Mouse (Mus musculus): ENCODE measurements around the gene Ryr2. TPM values are rescaled to one million over a fixed set of nuclear protein-coding genes. Genes with fewer than 3 reads are reported as not detected.
"Not testable (repeated sequence)": the region's sequence is repeated elsewhere in the genome, so short reads cannot be mapped to it uniquely, and the experiment has no call there.

The Ryr2 gene
- polyA plus RNA-seq, 1 experiment from 2014 or later, result 0.28 TPM

GRCm38 (mm10) chr13:11985056-11985455 lies 121.7 kb downstream of the Ryr2 start:
- no peaks in the 10 kb centered on the region for H3K36me3 ChIP-seq
- H3K9ac ChIP-seq (replicated peaks), result no peak overlapping the region
- H3K4me2 ChIP-seq, result no peak overlapping the region
- H3K27ac ChIP-seq, result no peak overlapping the region
- H3K4me1 ChIP-seq (replicated peaks), result no peaks in the 10 kb centered on the region
- no peak for ATAC-seq (ENCODE audit: insufficient number of reproducible peaks, insufficient read depth, low FRiP score, low TSS enrichment, low read depth)
- no peaks in the 10 kb centered on the region for H3K9me3 ChIP-seq
- H3K4me3 ChIP-seq (replicated peaks), result no peak overlapping the region
- WGBS, result 99% methylated on average over 3 of the region's 3 CpGs
- H3K27me3 ChIP-seq, result no peaks in the 10 kb centered on the region

GRCm38 (mm10) chr13:11978997-11979396 lies 127.7 kb downstream of the Ryr2 start:
- H3K36me3 ChIP-seq, result no peaks in the 10 kb centered on the region
- ATAC-seq (ENCODE audit: insufficient number of reproducible peaks, insufficient read depth, low FRiP score, low TSS enrichment, low read depth), result no peak
- H3K4me2 ChIP-seq, result no peak overlapping the region
- no peak overlapping the region for H3K27ac ChIP-seq
- no peaks in the 10 kb centered on the region for H3K27me3 ChIP-seq
- H3K4me3 ChIP-seq (replicated peaks), result no peak overlapping the region
- no peak overlapping the region for H3K9ac ChIP-seq (replicated peaks)
- H3K4me1 ChIP-seq (replicated peaks), result no peaks in the 10 kb centered on the region
- H3K9me3 ChIP-seq, result no peaks in the 10 kb centered on the region

- H3K4me1 ChIP-seq (replicated peaks), result no peaks in the 10 kb centered on the region
- WGBS, result 78% methylated on average over 2 of the region's 2 CpGs
- H3K9ac ChIP-seq (replicated peaks), result no peak overlapping the region
- no peak overlapping the region for H3K27ac ChIP-seq
- no peak for ATAC-seq (ENCODE audit: insufficient number of reproducible peaks, insufficient read depth, low FRiP score, low TSS enrichment, low read depth)
- H3K27me3 ChIP-seq, result no peaks in the 10 kb centered on the region
- H3K4me3 ChIP-seq (replicated peaks), result no peak overlapping the region
- H3K36me3 ChIP-seq, result no peaks in the 10 kb centered on the region
- no peaks in the 10 kb centered on the region for H3K9me3 ChIP-seq
- no peak overlapping the region for H3K4me2 ChIP-seq
These were observed 128.4 kb downstream of the Ryr2 start for GRCm38 (mm10) chr13:11978359-11978758.

- H3K4me3 ChIP-seq (replicated peaks), result no peak overlapping the region
- no peak overlapping the region for H3K27ac ChIP-seq
- H3K36me3 ChIP-seq, result no peaks in the 10 kb centered on the region
- WGBS, result 82% methylated on average over 4 of the region's 4 CpGs
- H3K4me2 ChIP-seq, result no peak overlapping the region
- no peak for ATAC-seq (ENCODE audit: insufficient number of reproducible peaks, insufficient read depth, low FRiP score, low TSS enrichment, low read depth)
- H3K4me1 ChIP-seq (replicated peaks), result no peaks in the 10 kb centered on the region
- no peak overlapping the region for H3K9ac ChIP-seq (replicated peaks)
- no peaks in the 10 kb centered on the region for H3K27me3 ChIP-seq
- H3K9me3 ChIP-seq, result no peaks in the 10 kb centered on the region
These were observed 129.1 kb downstream of the Ryr2 start for GRCm38 (mm10) chr13:11977606-11978005.

- Histone ChIP-seq H3K27ac (no peak overlapping the region), H3K36me3 (no peaks in the 10 kb centered on the region), H3K4me1 (replicated peaks) (peaks cover 4% of the 10 kb centered on the region; the same call in 1 of the 2 replicates), H3K27me3 (no peaks in the 10 kb centered on the region), H3K4me3 (replicated peaks) (no peak overlapping the region), H3K9ac (replicated peaks) (no peak overlapping the region), H3K4me2 (no peak overlapping the region), H3K9me3 (no peaks in the 10 kb centered on the region)
- no peak for ATAC-seq (ENCODE audit: insufficient number of reproducible peaks, insufficient read depth, low FRiP score, low TSS enrichment, low read depth)
These were observed 142.4 kb downstream of the Ryr2 start for GRCm38 (mm10) chr13:11964391-11964790.

GRCm38 (mm10) chr13:11959488-11960174 lies 147.1 kb downstream of the Ryr2 start:
- H3K36me3 ChIP-seq, result no peaks in the 10 kb centered on the region
- H3K4me2 ChIP-seq, result no peak overlapping the region
- no peaks in the 10 kb centered on the region for H3K27me3 ChIP-seq
- no peak overlapping the region for H3K27ac ChIP-seq
- ATAC-seq (ENCODE audit: insufficient number of reproducible peaks, insufficient read depth, low FRiP score, low TSS enrichment, low read depth), result peak; percentile 72
- no peak overlapping the region for H3K4me3 ChIP-seq (replicated peaks)
- no peaks in the 10 kb centered on the region for H3K4me1 ChIP-seq (replicated peaks)
- H3K9me3 ChIP-seq, result no peaks in the 10 kb centered on the region
- no peak overlapping the region for H3K9ac ChIP-seq (replicated peaks)

GRCm38 (mm10) chr13:11958854-11959253 lies 147.9 kb downstream of the Ryr2 start:
- no peaks in the 10 kb centered on the region for H3K36me3 ChIP-seq
- H3K4me3 ChIP-seq (replicated peaks), result no peak overlapping the region
- ATAC-seq (ENCODE audit: insufficient number of reproducible peaks, insufficient read depth, low FRiP score, low TSS enrichment, low read depth), result no peak
- H3K9ac ChIP-seq (replicated peaks), result no peak overlapping the region
- H3K4me1 ChIP-seq (replicated peaks), result no peaks in the 10 kb centered on the region
- 70% methylated on average over 3 of the region's 3 CpGs for WGBS
- no peaks in the 10 kb centered on the region for H3K27me3 ChIP-seq
- no peaks in the 10 kb centered on the region for H3K9me3 ChIP-seq
- no peak overlapping the region for H3K4me2 ChIP-seq
- no peak overlapping the region for H3K27ac ChIP-seq

- Histone ChIP-seq H3K27me3 (no peaks in the 10 kb centered on the region), H3K9ac (replicated peaks) (no peak overlapping the region), H3K4me1 (replicated peaks) (no peaks in the 10 kb centered on the region), H3K36me3 (no peaks in the 10 kb centered on the region), H3K4me2 (no peak overlapping the region), H3K4me3 (replicated peaks) (no peak overlapping the region), H3K27ac (no peak overlapping the region), H3K9me3 (no peaks in the 10 kb centered on the region)
- no peak for ATAC-seq (ENCODE audit: insufficient number of reproducible peaks, insufficient read depth, low FRiP score, low TSS enrichment, low read depth)
- WGBS, result 71% methylated on average over 4 of the region's 4 CpGs
These were observed 148.5 kb downstream of the Ryr2 start for GRCm38 (mm10) chr13:11958271-11958670.

GRCm38 (mm10) chr13:11951951-11952350 lies 154.8 kb downstream of the Ryr2 start:
- H3K27ac ChIP-seq, result no peak overlapping the region
- WGBS, result 75% methylated on average over 3 of the region's 3 CpGs
- no peaks in the 10 kb centered on the region for H3K36me3 ChIP-seq
- H3K9ac ChIP-seq (replicated peaks), result no peak overlapping the region
- no peaks in the 10 kb centered on the region for H3K27me3 ChIP-seq
- H3K4me1 ChIP-seq (replicated peaks), result no peaks in the 10 kb centered on the region
- ATAC-seq (ENCODE audit: insufficient number of reproducible peaks, insufficient read depth, low FRiP score, low TSS enrichment, low read depth), result no peak
- no peak overlapping the region for H3K4me2 ChIP-seq
- no peaks in the 10 kb centered on the region for H3K9me3 ChIP-seq
- no peak overlapping the region for H3K4me3 ChIP-seq (replicated peaks)

GRCm38 (mm10) chr13:11945740-11946139 lies 161.0 kb downstream of the Ryr2 start:
- Histone ChIP-seq H3K27ac (no peak overlapping the region), H3K27me3 (no peaks in the 10 kb centered on the region), H3K4me1 (replicated peaks) (no peaks in the 10 kb centered on the region), H3K9ac (replicated peaks) (no peak overlapping the region), H3K4me2 (no peak overlapping the region), H3K4me3 (replicated peaks) (no peak overlapping the region), H3K9me3 (no peaks in the 10 kb centered on the region), H3K36me3 (no peaks in the 10 kb centered on the region)
- WGBS, result 95% methylated on average over 2 of the region's 2 CpGs
- ATAC-seq (ENCODE audit: insufficient number of reproducible peaks, insufficient read depth, low FRiP score, low TSS enrichment, low read depth), result no peak

- H3K27ac ChIP-seq, result no peak overlapping the region
- no peaks in the 10 kb centered on the region for H3K4me1 ChIP-seq (replicated peaks)
- 84% methylated on average over 4 of the region's 4 CpGs for WGBS
- no peaks in the 10 kb centered on the region for H3K9me3 ChIP-seq
- H3K36me3 ChIP-seq, result no peaks in the 10 kb centered on the region
- no peak for ATAC-seq (ENCODE audit: insufficient number of reproducible peaks, insufficient read depth, low FRiP score, low TSS enrichment, low read depth)
- no peaks in the 10 kb centered on the region for H3K27me3 ChIP-seq
- no peak overlapping the region for H3K4me2 ChIP-seq
- H3K4me3 ChIP-seq (replicated peaks), result no peak overlapping the region
- no peak overlapping the region for H3K9ac ChIP-seq (replicated peaks)
These were observed 165.0 kb downstream of the Ryr2 start for GRCm38 (mm10) chr13:11941724-11942123.

- H3K4me1 ChIP-seq (replicated peaks); H3K27me3 ChIP-seq; H3K9ac ChIP-seq (replicated peaks); H3K4me3 ChIP-seq (replicated peaks); ATAC-seq (ENCODE audit: insufficient number of reproducible peaks, insufficient read depth, low FRiP score, low TSS enrichment, low read depth); H3K4me2 ChIP-seq; H3K9me3 ChIP-seq; H3K36me3 ChIP-seq; H3K27ac ChIP-seq: not testable (repeated sequence)
- WGBS, result 52% methylated on average over 3 of the region's 3 CpGs
These were observed 172.3 kb downstream of the Ryr2 start for GRCm38 (mm10) chr13:11934297-11935060.
